Mouse (Mus musculus) right cerebral cortex, postnatal 4 days (tissue): ENCODE results near the gene Lrmda.

Experiments used
- DNase-seq: peaks from one replicate; pipeline ENCODE4 v3.0.0-alpha.2; 2022

Lrmda gene

GRCm38 (mm10) chr14:21992321-21992885, 27.1 kb upstream of the Lrmda start:
- no peak for DNase-seq

- no peak for DNase-seq
Observed at GRCm38 (mm10) chr14:21993251-21994060, 26.1 kb upstream of the Lrmda start.

- DNase-seq: peak; percentile 6
Observed at GRCm38 (mm10) chr14:21994061-21994990, 25.2 kb upstream of the Lrmda start.

GRCm38 (mm10) chr14:21995031-21995754, 24.3 kb upstream of the Lrmda start:
- DNase-seq: peak; percentile 11

GRCm38 (mm10) chr14:21999588-21999987, 19.9 kb upstream of the Lrmda start:
- no peak for DNase-seq

- DNase-seq: no peak
Observed at GRCm38 (mm10) chr14:22003231-22003630, 16.3 kb upstream of the Lrmda start.

GRCm38 (mm10) chr14:22003631-22004030, 15.9 kb upstream of the Lrmda start:
- no peak for DNase-seq

- no peak for DNase-seq
Observed at GRCm38 (mm10) chr14:22004943-22005342, 14.6 kb upstream of the Lrmda start.

- no peak for DNase-seq
Observed at GRCm38 (mm10) chr14:22007006-22007405, 12.5 kb upstream of the Lrmda start.

GRCm38 (mm10) chr14:22014315-22014714, 5.2 kb upstream of the Lrmda start:
- no peak for DNase-seq

GRCm38 (mm10) chr14:22014781-22015180, 4.7 kb upstream of the Lrmda start:
- DNase-seq: no peak

- no peak for DNase-seq
Observed at GRCm38 (mm10) chr14:22017011-22017410, 2.5 kb upstream of the Lrmda start.

- DNase-seq: no peak
Observed at GRCm38 (mm10) chr14:22019949-22020845, 685 bp downstream of the Lrmda start.

GRCm38 (mm10) chr14:22020885-22021284, 1.4 kb downstream of the Lrmda start:
- DNase-seq: peak; percentile 14

- no peak for DNase-seq
Observed at GRCm38 (mm10) chr14:22023533-22023932, 4.0 kb downstream of the Lrmda start.

GRCm38 (mm10) chr14:22035900-22036299, 16.4 kb downstream of the Lrmda start:
- no peak for DNase-seq

- no peak for DNase-seq
Observed at GRCm38 (mm10) chr14:22036338-22036737, 16.8 kb downstream of the Lrmda start.

GRCm38 (mm10) chr14:22036802-22037497, 17.4 kb downstream of the Lrmda start:
- no peak for DNase-seq

- no peak for DNase-seq
Observed at GRCm38 (mm10) chr14:22037498-22038131, 18.1 kb downstream of the Lrmda start.

GRCm38 (mm10) chr14:22042146-22042545, 22.6 kb downstream of the Lrmda start:
- no peak for DNase-seq
